Mouse (Mus musculus): ENCODE results near the gene Txndc17.

DNA sequence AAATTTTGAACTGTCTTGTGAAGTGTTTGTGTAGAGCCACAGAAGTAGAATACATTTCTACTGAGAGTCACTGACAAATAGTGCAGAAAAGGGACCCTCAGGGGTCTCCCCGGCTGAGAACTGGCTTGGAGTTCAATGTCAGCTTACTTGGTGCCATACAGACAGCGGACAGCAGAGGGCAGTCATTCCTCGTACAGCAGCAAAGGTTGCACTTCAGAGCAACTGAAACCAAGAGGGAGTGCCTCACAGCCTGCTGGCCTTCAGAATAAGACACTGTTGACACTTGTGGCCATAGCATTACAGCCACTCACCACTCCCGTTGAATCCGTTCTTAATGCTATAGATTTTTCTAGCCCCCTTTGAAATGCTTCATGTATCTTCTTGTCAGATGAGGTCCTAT, 17.5 kb downstream of the Txndc17 start:
- TF ChIP-seq CTCF (conservative IDR thresholded peaks at IDR 0.05; ENCODE audit: low read length): peak; percentile 75
- TF ChIP-seq NANOG (IDR thresholded peaks at IDR 0.05; ENCODE audit: borderline replicate concordance, low read length): no peak
- TF ChIP-seq POU5F1 (IDR thresholded peaks at IDR 0.05; ENCODE audit: borderline replicate concordance, low read length): no peak
